Mouse (Mus musculus): ENCODE data around the gene Pigf. TPM values are rescaled to one million over a fixed set of nuclear protein-coding genes. Genes with fewer than 3 reads are reported as not detected.
"Not testable (repeated sequence)": the region's sequence is repeated elsewhere in the genome, so short reads cannot be mapped to it uniquely, and the experiment has no call there.

Gene Pigf
- 38.0 and 42.6 TPM in 2 replicates for polyA plus RNA-seq (2014; fragmentation: Nextera tagmentation; extraction: Ambion mirVana)

GRCm38 (mm10) chr17:87025269-87025949, at the start of gene Pigf, which contains the start of gene Cript:
Pigf (minus strand) TSS chr17:87025406.
Cript (plus strand) TSS chr17:87025550.
- Histone ChIP-seq H3K4me3 (replicated peaks; ENCODE audit: low read depth, low read length) (peak within 1 kb of the TSS; percentile 86), H3K27me3 (ENCODE audit: control insufficient read depth, insufficient read depth, low read length) (no peaks in the 10 kb centered on the region), H3K36me3 (ENCODE audit: control insufficient read depth, insufficient read depth, low read length) (peaks cover 15% of the 10 kb centered on the region), H3K4me2 (ENCODE audit: low read length) (peak within 1 kb of the TSS; percentile 89), H3K4me1 (ENCODE audit: control insufficient read depth, insufficient read depth, low read length) (peaks cover 14% of the 10 kb centered on the region), H3K27ac (replicated peaks; ENCODE audit: low read depth, low read length) (peak within 1 kb of the TSS; percentile 57; the same call in 1 of the 2 replicates), H3K9me3 (ENCODE audit: control insufficient read depth, low read length) (no peaks in the 10 kb centered on the region), H3K9ac (replicated peaks; ENCODE audit: low read length) (peak within 1 kb of the TSS; percentile 74)
- DNase-seq (peak; percentile 100), ATAC-seq (ENCODE audit: low FRiP score, low TSS enrichment) (peak; percentile 100)
- under 1% methylated on average over 43 of the region's 43 CpGs for WGBS

GRCm38 (mm10) chr17:87073470-87073869, 48.3 kb upstream of the Pigf start:
- H3K4me1 ChIP-seq (ENCODE audit: control insufficient read depth, insufficient read depth, low read length) = no peaks in the 10 kb centered on the region
- H3K4me3 ChIP-seq (replicated peaks; ENCODE audit: low read depth, low read length) = no peak overlapping the region
- H3K27me3 ChIP-seq (ENCODE audit: control insufficient read depth, insufficient read depth, low read length) = no peaks in the 10 kb centered on the region
- ATAC-seq (ENCODE audit: low FRiP score, low TSS enrichment) (no peak), DNase-seq (no peak)
- no peak overlapping the region for H3K27ac ChIP-seq (replicated peaks; ENCODE audit: low read depth, low read length)
- no peak overlapping the region for H3K4me2 ChIP-seq (ENCODE audit: low read length)
- H3K9me3 ChIP-seq (ENCODE audit: control insufficient read depth, low read length) = no peaks in the 10 kb centered on the region
- H3K36me3 ChIP-seq (ENCODE audit: control insufficient read depth, insufficient read depth, low read length) = no peaks in the 10 kb centered on the region
- H3K9ac ChIP-seq (replicated peaks; ENCODE audit: low read length) = no peak overlapping the region

GRCm38 (mm10) chr17:87072766-87073440, 47.7 kb upstream of the Pigf start:
- Histone ChIP-seq H3K4me1 (ENCODE audit: control insufficient read depth, insufficient read depth, low read length) (no peaks in the 10 kb centered on the region), H3K4me2 (ENCODE audit: low read length) (no peak overlapping the region), H3K9me3 (ENCODE audit: control insufficient read depth, low read length) (no peaks in the 10 kb centered on the region), H3K9ac (replicated peaks; ENCODE audit: low read length) (no peak overlapping the region), H3K27me3 (ENCODE audit: control insufficient read depth, insufficient read depth, low read length) (no peaks in the 10 kb centered on the region), H3K27ac (replicated peaks; ENCODE audit: low read depth, low read length) (no peak overlapping the region), H3K4me3 (replicated peaks; ENCODE audit: low read depth, low read length) (no peak overlapping the region), H3K36me3 (ENCODE audit: control insufficient read depth, insufficient read depth, low read length) (no peaks in the 10 kb centered on the region)
- ATAC-seq (ENCODE audit: low FRiP score, low TSS enrichment) (no peak), DNase-seq (no peak)
- WGBS = 85% methylated on average over 5 of the region's 5 CpGs

- not testable (repeated sequence) for H3K27me3 ChIP-seq (ENCODE audit: control insufficient read depth, insufficient read depth, low read length); H3K4me3 ChIP-seq (replicated peaks; ENCODE audit: low read depth, low read length); ATAC-seq (ENCODE audit: low FRiP score, low TSS enrichment); H3K36me3 ChIP-seq (ENCODE audit: control insufficient read depth, insufficient read depth, low read length); DNase-seq; H3K9ac ChIP-seq (replicated peaks; ENCODE audit: low read length); H3K4me2 ChIP-seq (ENCODE audit: low read length); H3K9me3 ChIP-seq (ENCODE audit: control insufficient read depth, low read length); H3K27ac ChIP-seq (replicated peaks; ENCODE audit: low read depth, low read length); H3K4me1 ChIP-seq (ENCODE audit: control insufficient read depth, insufficient read depth, low read length)
- WGBS = 97% methylated on average over 1 of the region's 1 CpGs
Measured at GRCm38 (mm10) chr17:87072183-87072582, 47.0 kb upstream of the Pigf start.

GRCm38 (mm10) chr17:87068997-87069396, 43.8 kb upstream of the Pigf start:
- H3K9ac ChIP-seq (replicated peaks; ENCODE audit: low read length) = no peak overlapping the region
- ATAC-seq (ENCODE audit: low FRiP score, low TSS enrichment) (no peak), DNase-seq (no peak)
- WGBS = 93% methylated on average over 4 of the region's 4 CpGs
- no peak overlapping the region for H3K4me3 ChIP-seq (replicated peaks; ENCODE audit: low read depth, low read length)
- no peak overlapping the region for H3K27ac ChIP-seq (replicated peaks; ENCODE audit: low read depth, low read length)
- H3K27me3 ChIP-seq (ENCODE audit: control insufficient read depth, insufficient read depth, low read length) = no peaks in the 10 kb centered on the region
- no peak overlapping the region for H3K4me2 ChIP-seq (ENCODE audit: low read length)
- H3K36me3 ChIP-seq (ENCODE audit: control insufficient read depth, insufficient read depth, low read length) = no peaks in the 10 kb centered on the region
- H3K9me3 ChIP-seq (ENCODE audit: control insufficient read depth, low read length) = no peaks in the 10 kb centered on the region
- no peaks in the 10 kb centered on the region for H3K4me1 ChIP-seq (ENCODE audit: control insufficient read depth, insufficient read depth, low read length)

- DNase-seq (no peak), ATAC-seq (ENCODE audit: low FRiP score, low TSS enrichment) (no peak)
- H3K27ac ChIP-seq (replicated peaks; ENCODE audit: low read depth, low read length) = no peak overlapping the region
- WGBS = 83% methylated on average over 6 of the region's 6 CpGs
- no peaks in the 10 kb centered on the region for H3K36me3 ChIP-seq (ENCODE audit: control insufficient read depth, insufficient read depth, low read length)
- H3K27me3 ChIP-seq (ENCODE audit: control insufficient read depth, insufficient read depth, low read length) = no peaks in the 10 kb centered on the region
- no peak overlapping the region for H3K4me2 ChIP-seq (ENCODE audit: low read length)
- no peak overlapping the region for H3K9ac ChIP-seq (replicated peaks; ENCODE audit: low read length)
- H3K9me3 ChIP-seq (ENCODE audit: control insufficient read depth, low read length) = no peaks in the 10 kb centered on the region
- H3K4me3 ChIP-seq (replicated peaks; ENCODE audit: low read depth, low read length) = no peak overlapping the region
- no peaks in the 10 kb centered on the region for H3K4me1 ChIP-seq (ENCODE audit: control insufficient read depth, insufficient read depth, low read length)
Measured at GRCm38 (mm10) chr17:87063969-87064368, 38.8 kb upstream of the Pigf start.

GRCm38 (mm10) chr17:87063461-87063860, 38.3 kb upstream of the Pigf start:
- no peak overlapping the region for H3K4me3 ChIP-seq (replicated peaks; ENCODE audit: low read depth, low read length)
- ATAC-seq (ENCODE audit: low FRiP score, low TSS enrichment) (no peak), DNase-seq (no peak)
- H3K4me2 ChIP-seq (ENCODE audit: low read length) = no peak overlapping the region
- WGBS = 88% methylated on average over 7 of the region's 7 CpGs
- no peaks in the 10 kb centered on the region for H3K36me3 ChIP-seq (ENCODE audit: control insufficient read depth, insufficient read depth, low read length)
- H3K4me1 ChIP-seq (ENCODE audit: control insufficient read depth, insufficient read depth, low read length) = no peaks in the 10 kb centered on the region
- no peaks in the 10 kb centered on the region for H3K27me3 ChIP-seq (ENCODE audit: control insufficient read depth, insufficient read depth, low read length)
- no peak overlapping the region for H3K27ac ChIP-seq (replicated peaks; ENCODE audit: low read depth, low read length)
- no peak overlapping the region for H3K9ac ChIP-seq (replicated peaks; ENCODE audit: low read length)
- H3K9me3 ChIP-seq (ENCODE audit: control insufficient read depth, low read length) = no peaks in the 10 kb centered on the region

GRCm38 (mm10) chr17:87062639-87063038, 37.4 kb upstream of the Pigf start:
- Histone ChIP-seq H3K9me3 (ENCODE audit: control insufficient read depth, low read length) (no peaks in the 10 kb centered on the region), H3K4me3 (replicated peaks; ENCODE audit: low read depth, low read length) (no peak overlapping the region), H3K4me2 (ENCODE audit: low read length) (no peak overlapping the region), H3K36me3 (ENCODE audit: control insufficient read depth, insufficient read depth, low read length) (no peaks in the 10 kb centered on the region), H3K4me1 (ENCODE audit: control insufficient read depth, insufficient read depth, low read length) (no peaks in the 10 kb centered on the region), H3K27me3 (ENCODE audit: control insufficient read depth, insufficient read depth, low read length) (no peaks in the 10 kb centered on the region), H3K9ac (replicated peaks; ENCODE audit: low read length) (no peak overlapping the region), H3K27ac (replicated peaks; ENCODE audit: low read depth, low read length) (no peak overlapping the region)
- DNase-seq = no peak
- 89% methylated on average over 9 of the region's 9 CpGs for WGBS
- ATAC-seq (ENCODE audit: low FRiP score, low TSS enrichment) = no peak

Measured in midbrain, embryonic 14.5 days (tissue).